Mouse (Mus musculus) left cerebral cortex, adult 11 months (tissue): ENCODE measurements around the gene 9130213A22Rik.
"Not testable (repeated sequence)": the region's sequence is repeated elsewhere in the genome, so short reads cannot be mapped to it uniquely, and the experiment has no call there.

ENCODE experiments used
- DNase-seq: peaks from one replicate; pipeline ENCODE4 v3.0.0; 2022; ENCODE audit warnings: low spot score

The 9130213A22Rik gene

DNA sequence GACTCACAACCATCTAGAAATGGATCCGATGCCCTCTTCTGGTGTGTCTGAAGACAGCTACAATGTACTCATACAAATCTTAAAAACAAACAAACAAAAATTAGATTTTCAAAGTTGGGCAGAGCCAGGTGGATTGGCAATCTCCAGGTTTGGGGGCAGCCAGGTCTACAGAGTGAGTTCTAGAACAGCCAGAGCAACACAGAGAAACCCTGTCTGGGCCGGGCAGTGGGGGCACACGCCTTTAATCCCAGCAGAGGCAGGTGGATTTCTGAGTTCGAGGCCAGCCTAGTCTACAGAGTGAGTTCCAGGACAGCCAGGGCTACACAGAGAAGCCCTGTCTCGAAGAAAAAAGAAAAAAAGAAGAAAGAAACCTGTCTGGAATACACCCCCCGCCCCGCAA is 28.5 kb downstream of the 9130213A22Rik start:
- not testable (repeated sequence) for DNase-seq

DNA sequence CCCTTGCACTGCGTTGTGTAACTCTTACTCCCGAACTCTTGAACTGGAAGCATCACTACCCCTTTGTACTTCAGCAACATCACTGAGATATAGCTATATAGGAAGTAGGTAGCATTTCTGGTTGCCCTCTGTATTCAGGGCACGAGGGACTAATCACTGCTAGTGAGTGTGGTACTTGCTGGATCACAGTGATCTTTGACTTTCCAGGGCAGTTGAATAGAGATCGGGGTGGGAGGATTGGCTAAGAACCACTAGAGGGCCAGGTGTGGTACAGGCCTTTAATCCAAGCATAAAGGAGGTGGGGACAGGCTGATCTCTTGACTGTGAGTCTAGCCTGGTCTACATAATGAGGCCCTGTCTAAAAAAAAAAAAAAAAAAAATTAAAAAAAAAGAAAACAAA is 29.5 kb downstream of the 9130213A22Rik start:
- DNase-seq: no peak

DNA sequence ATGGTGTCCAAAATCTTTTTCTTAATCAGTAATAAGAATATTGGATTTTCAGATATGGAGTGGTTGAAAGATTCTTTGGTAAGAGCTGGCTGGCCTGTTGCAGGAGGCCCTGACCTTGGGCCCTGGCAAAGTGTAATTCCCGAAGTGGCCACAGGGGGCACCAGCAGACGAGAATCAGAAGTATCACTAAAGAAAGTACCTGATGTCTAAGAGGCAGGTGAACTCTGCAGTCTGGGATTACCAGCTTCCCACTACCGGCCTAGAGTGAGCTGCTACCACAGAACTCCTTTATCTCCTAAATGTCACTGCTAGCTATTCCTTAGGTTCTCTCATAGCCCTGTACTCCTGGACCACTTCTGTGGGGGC is 30.0 kb downstream of the 9130213A22Rik start:
- DNase-seq: no peak

DNA sequence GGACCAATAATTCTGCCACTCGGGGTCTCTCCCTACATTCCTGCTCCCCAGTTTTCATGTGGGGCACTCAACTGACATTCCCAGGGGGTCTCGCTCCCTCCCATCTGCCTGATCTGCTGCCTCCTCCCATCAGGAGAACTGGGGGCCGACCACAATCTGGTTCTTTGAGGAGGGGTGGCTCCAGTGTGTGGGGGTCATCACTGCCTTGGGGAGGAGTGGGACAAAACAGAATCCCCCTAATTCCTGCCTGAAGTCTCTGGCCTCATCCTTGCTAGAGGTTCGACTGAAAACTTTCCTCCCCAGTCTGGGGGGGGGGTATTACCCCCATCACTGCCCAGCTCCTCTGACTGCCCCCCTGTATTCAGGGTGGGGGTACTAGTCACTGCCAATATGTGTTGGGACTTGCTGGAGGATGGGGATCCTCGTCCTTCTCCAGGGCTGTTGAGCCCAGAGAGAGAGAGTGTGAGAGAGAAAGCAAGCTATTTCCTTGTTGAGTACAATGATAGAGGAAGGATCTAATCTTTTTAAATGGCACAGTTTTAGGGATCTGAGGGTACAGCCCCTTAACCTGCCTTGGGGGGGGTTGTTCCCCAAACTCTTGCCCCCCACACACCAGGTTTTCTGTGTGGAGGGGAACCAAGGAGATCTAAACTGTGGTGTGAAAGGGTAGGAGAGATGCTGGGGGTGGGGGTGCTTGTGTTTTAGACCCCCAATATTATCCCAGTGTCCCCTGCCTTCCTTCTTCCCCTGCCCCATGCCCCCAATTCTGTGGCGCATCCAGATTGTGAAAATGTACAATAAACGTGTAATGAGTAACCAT is 30.6 kb downstream of the 9130213A22Rik start:
- DNase-seq: no peak

DNA sequence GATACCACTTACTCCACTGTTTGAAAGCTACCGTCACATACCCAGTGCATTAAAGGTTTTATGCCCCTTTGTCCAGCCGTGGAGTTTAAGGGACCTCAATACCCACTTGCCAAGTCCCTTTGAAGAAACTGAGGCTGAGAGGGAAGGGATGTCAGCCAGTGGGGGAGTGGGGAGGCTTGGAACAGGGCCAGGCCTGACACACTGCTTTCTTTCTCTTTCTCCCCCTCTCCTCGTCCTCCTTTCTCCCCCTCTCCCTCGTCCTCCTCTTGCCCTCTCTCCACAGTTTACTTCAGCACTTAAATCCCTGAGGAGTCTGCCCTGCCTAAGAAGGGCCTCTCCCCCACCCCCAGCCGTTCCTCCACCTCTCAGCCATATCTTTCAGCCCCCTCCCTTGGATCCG is 32.0 kb downstream of the 9130213A22Rik start:
- no peak for DNase-seq

DNA sequence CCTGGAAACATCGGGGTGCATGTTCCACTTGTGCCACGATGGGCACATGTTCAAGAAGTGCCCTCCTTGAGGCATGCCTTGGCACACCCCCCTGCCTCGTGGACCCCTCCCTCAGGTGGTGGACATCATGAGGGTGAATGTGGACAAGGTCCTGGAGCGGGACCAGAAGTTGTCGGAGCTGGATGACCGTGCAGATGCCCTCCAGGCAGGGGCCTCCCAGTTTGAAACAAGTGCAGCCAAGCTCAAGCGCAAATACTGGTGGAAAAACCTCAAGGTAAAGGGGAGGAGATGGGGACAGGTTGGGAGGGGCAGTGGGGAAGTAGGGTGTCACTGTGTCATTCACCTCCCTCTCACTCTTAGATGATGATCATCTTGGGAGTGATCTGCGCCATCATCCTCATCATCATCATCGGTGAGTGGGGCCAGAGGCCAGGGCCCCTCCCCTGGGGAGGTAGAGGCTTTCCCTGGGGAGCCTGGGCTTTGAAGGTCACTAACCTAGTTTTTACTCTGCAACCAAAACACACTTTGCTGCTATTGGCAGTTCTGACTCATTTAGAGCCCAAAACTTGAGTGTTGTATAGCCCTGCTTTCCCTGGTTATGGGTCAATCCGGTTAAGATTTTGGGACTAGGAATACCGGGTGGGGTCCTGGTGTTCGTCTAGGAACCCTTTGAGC is 32.6 kb downstream of the 9130213A22Rik start:
- DNase-seq: no peak

DNA sequence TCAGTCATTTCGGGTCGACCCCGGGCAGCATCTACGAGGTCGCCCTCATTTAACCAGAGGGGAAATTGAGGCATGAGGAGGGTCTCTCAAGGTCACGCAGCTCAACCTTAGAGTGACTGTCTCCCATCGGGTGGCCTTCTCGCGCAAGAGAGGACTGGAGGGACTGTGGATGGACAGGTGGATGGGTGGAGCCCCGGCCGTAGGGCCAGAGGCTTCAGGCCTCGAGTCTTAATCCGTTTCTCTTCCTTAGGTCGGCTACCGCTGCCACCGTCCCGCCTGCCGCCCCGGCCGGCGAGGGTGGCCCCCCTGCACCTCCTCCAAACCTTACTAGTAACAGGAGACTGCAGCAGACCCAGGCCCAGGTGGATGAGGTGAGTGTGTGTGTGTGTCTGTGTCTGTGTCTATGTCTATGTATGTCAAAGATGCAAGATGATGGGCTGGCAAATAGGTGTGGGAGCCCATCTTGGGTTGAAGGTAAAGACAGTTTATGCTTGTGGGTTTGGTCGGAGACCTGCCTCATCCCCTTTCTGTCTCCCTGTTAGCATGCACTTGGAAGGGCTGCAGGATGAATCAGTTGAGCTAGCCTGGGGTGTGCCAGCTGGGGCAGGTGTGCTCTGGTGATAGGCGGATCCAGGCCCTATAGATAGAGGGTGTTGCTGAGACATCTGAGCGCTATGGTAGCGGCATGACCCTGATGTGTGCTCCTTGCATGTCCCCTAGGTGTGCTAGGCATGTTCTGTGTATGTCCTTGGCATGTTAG is 33.4 kb downstream of the 9130213A22Rik start:
- no peak for DNase-seq

DNA sequence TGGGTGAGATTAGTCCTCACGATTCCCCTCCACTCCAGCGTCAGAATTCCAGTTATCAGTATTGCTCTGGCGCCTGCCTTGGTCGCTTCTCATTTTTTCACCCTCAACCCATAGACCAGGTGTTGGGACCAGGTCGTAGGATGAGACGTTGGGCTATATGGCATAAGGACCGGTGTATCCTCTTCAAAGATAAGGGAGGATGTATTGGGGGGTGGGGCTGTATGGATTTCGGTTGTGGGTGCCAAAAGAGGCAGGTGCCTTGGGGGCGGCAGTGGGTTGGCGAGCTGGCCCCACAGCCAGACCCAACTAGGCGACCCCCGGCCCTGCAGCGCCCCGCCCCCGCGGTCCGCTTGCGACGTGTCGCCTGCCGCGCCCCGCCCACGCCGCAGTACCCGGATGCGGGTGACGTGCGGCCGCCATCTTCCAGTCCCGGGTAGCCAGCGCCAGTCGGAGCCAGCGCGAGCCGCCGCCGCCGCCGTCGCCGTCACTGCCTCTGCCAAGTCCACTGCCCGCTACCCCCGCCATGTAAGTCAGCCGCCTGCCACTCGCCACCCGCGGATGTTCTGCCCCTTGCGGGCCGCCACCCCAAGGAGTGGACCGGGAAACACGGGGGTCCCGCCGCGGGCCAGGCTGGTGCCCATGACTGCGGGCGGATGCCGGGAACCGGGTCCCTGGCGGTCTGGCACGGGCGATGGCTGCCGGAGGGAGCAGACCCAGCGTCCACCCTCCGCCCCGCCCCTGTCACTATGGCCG is 34.1 kb downstream of the 9130213A22Rik start, which contains the start of gene Vamp2:
Vamp2 (plus strand) TSS at position 388 of the 753 bp plus-strand sequence.
- DNase-seq: peak; percentile 88

DNA sequence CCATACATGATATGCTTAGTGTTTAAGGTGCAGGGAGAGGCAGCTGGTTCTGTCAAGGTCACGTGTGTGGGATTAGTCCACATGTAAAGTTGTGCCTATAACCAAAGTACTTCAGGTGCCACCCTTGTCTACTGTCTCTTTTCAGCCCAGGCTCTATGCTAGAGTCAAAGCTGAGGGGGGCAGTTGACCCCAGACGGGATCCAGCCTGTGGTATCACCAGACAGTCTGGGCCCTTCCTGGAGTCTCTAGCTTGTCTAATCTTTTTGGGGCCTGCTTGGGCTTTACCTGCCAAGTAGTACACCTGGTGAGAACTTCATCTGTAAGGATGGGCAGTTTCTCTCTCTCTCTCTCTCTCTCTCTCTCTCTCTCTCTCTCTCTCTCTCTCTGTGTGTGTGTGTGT is 34.8 kb downstream of the 9130213A22Rik start:
- no peak for DNase-seq

DNA sequence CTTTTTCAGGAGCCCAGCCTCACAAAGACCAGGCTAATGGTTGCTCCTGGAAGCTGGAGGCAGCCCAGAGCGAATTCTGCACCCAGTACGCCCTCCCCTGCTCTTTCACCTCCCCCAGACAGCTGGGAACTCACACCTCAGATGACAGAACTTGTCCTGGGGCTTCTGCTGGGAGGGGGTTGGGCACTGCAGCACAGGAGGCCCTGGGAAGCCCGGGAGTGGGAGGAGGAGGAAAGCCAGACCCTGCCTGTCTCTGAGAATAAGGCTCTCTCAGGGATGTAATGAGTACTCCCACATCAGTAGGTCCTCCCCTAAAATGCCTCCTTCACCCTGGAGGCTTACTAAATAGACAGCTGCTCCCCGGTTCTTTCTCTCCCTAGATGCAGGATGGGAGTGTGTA is 35.3 kb downstream of the 9130213A22Rik start:
- DNase-seq: no peak

DNA sequence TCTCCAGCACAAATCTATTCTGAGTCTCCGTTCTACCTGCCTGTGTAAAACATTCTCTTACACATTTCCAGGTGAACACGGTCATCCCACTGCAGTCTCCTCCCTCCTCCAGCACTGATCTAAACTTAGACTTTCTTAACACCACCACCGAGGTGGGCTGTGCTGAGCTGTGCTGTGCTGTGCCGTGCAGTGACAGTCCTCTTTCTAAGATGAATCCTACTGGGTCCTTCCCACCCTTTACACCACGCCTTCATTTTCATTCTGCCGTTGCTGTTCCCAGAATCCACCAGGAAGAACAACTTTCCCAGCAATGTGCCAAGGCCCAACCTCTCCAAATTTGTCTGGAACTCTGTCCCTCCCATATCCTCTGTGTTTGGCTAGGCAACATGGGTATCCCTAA is 36.0 kb downstream of the 9130213A22Rik start:
- DNase-seq: no peak

DNA sequence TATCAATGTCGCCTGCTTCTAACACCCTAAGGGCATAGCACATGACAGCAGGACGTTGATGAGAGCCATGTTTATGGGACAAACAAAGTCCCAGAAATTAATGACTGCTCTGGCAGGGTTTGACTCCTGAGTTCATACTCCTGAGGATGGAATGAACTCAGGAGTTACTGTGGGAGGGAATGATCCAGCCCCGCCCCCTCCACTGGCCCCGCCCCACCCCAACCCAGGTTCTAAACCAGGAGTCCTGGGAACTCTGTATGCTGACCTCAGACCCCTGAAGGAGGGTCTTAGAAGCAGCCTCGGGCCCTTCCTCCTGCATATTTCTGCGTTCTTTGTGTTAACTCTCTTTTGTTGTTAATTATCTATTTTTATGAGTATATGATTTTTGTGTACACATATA is 36.8 kb downstream of the 9130213A22Rik start:
- DNase-seq: no peak

DNA sequence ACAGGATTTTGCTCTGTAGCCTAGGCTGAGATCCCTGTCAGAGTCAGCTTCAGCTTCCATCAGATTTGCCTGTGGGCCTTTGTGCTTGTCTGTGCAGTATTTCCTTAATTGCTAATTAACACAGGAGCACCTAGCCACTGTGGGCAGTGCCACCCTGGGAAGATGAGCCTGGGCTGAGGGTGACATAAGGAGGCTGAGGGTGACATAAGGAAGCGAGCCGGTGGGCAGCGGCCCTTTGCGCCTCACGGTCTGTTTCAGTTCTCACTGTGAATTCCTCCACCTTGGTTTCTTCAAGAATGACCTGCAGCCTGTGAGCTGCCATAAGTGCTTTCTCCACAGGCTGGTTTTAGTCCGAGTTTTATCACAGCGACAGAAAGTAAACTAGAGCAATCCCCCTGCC is 40.8 kb downstream of the 9130213A22Rik start:
- DNase-seq: no peak

DNA sequence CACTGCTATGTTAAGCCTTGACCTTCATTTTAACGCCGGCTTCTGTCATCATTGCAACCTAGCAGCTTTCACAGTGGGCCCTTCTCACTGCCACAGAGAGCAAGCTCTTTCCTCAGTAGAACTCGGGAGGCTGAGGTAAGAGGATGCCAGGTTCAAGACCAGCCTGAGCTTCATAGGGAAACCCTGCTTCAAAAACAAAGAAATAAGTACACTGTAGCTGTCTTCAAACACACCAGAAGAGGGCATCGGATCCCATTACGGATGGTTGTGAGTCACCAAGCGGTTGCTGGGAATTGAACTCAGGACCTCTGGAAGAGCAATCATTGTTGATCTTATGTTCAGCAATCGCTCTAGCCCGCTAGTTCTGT is 41.5 kb downstream of the 9130213A22Rik start:
- no peak for DNase-seq

DNA sequence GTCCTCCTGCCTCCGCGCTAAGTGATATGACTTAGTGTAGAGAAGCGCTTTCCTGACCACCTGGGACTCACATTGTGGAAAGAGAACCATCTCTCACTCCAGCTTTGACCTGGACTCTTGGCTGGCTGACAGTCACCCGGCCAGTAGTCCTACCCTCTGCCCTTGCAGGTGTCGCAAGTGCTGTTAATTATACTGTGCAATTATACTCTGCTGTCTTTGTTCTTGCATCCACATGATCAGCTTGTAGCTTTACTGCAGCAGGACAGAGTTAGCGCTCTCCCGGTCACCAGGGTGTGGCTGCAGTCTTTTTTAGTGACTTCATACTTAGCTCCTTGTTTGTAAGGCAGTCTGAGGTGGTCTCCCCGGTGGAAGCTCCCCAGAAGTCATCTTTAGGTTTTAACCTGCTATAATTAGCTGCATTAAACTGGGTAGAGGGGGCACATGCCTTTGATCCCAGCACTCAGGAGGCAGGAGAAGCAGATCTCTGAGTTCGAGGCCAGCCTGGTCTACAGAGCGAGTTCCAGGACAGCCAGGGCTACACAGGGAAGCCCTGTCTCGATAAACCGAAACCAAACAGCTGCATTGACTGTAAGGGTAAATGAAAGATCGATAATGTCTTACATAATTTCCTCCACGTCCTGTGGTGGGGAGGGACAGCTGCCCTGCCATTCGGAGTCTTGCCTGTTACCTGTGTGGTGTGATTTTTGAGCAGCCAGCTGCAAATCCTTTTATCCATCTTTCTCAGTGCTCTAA is 42.1 kb downstream of the 9130213A22Rik start:
- DNase-seq: no peak

DNA sequence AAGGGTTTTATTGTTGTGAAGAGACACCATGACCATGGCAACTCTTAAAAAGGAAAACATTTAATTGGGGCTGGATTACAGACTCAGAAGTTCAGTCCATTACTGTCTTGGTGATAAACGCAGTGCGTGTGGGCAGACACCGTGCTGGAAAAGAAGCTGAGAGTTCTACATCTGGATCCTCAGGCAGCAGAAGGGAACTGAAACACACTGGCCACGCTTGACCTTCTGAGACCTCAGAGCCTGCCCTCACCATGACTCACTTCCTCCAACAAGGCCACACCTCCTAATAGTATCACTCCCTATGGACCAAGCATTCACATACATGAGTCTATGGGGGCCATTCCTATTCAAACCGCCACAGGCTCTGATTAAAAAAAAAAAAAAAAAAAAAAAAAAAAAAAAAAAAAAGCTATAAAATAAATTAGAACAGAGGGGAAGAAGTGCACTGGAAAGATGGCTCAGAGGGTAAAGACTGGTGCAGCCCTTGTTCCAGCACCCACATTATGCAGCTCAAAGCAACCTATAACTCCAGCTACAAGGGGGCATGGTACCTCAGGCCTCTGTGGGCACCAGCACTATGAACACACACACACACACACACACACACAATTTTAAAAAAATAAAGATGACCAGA is 43.5 kb downstream of the 9130213A22Rik start:
- no peak for DNase-seq

DNA sequence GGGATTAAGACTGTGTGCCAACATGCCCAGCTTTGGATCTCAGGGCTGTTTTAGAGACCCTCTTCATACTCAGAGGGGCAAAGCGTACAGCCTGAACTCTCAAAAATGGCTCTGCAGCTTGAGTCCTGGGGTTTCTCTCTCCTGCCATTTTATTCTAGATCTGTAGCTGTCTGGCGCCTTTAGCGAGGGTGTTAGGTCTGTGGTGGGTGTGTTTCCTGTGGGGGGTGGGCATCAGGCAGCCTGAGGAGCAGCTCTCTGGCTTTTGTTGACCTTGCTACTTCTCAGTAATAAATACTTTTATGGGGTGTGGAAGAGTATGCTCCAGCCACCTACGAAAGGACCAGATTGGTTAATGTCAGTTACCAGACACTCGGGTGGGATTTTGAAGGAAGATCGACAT is 44.3 kb downstream of the 9130213A22Rik start:
- DNase-seq: no peak

DNA sequence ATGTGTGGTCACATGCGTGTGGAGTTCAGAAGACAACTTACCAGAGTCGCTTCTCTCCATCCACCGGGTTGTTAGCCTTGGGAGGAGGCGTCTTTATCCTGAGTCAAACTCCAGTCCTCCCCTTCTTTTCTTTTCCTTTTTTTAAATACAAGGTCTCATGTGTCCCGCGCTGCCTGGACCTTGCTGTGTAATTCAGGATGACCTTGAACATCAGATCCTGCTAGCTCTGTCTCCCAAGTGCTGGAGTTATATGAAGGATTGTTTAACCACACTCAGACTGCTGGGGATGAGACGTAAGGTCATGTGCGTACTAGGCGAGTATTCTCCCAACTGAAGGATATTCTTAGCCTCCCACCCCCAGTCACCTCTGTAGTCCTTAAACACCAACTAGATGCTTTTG is 45.1 kb downstream of the 9130213A22Rik start:
- no peak for DNase-seq

DNA sequence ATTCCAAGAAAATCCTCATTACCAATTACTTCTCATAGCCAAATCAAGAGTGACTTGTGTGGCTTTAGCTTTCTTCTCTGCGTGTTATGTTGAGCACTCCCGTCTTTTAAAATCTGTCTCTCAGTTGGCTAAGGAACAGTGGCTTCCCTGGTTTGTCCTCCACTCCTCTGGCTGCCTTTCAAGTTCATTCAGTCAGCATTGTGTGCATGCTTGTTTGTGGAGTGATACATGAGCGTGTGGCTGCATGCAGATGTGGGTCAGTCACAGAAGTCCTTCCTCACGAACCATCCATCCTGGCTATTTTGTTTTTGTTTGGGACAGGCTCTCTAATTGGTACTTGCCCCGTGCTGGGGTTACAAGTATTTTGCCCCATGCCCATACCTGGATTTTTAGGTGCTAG is 45.8 kb downstream of the 9130213A22Rik start:
- no peak for DNase-seq

DNA sequence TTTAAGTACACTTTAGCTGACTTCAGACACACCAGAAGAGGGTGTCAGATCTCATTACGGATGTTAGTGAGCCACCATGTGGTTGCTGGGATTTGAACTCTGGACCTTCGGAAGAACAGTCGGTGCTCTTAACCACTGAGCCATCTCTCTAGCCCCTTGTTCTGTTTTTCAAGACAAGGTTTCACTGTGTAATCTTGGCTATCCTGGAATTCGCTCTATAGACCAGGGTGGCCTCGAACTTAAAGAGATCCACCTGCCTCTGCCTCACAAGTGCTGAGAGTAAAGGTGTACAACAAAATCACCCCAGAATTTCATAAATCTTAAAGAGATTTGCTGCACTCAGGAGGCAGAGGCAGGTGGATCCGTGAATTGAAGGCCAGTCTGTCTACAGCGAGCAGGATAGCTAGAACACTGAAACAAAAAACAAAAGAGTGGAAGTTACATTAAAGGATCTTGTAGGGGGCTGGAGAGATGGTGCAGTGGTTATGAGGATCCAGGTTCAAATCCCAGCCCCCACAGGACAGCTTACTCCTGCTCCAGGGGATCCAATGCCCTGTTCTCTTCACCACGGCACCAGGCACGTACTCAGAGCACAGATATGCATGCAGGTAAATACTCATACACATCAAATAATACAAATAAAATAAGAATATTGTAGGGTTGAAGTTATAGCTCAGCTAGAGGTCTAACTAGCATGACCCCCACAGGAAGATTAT is 46.5 kb downstream of the 9130213A22Rik start:
- DNase-seq: no peak

DNA sequence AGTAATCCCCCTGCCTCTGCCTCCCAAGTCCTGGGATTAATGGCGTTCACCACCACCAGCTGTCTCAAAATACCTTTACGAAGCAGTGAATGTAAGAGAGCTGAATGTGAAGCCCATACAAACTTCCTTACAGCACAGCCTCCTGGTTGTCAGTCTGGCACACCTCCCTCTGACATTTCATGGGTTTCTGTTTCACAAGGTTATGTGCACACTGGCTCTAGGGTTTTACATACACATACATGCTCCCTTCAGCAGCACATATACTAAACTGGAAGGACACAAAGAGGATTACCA is 47.7 kb downstream of the 9130213A22Rik start:
- DNase-seq: no peak
